Comparison of ENCODE assay signal across 24 mouse cellular contexts in genomic region chr8:11344459-11344858, GRCm38 (mm10). TPM values are rescaled to one million over a fixed set of nuclear protein-coding genes. Genes with fewer than 3 reads are reported as not detected.
A peak's percentile ranks its signal among the peaks of the same experiment; 100 is the strongest.
DNase-seq lines count a peak whose midpoint lies in the region; ATAC-seq and TF ChIP-seq lines count a peak whose summit lies in the region.
"Had no signal": no experiment of that assay in that cellular context is flagged by ENCODE, and none has a peak within 500 bp of the region (broad histone marks: within the 10 kb centered on the region; RNA-seq: fewer than 3 reads in every experiment).

No protein-coding gene starts in this region.

- H3K4me1 ChIP-seq in kidney, embryonic 15.5 days = peaks cover 59% of the 10 kb centered on the region
- peaks cover 35% of the 10 kb centered on the region for H3K4me1 ChIP-seq in kidney, embryonic 16.5 days (ENCODE audit: insufficient read depth, low read length)
- H3K4me1 ChIP-seq in brown adipose tissue, adult 24 weeks (ENCODE audit: control insufficient read depth, insufficient read depth, insufficient read length, low read length) = peaks cover 70% of the 10 kb centered on the region

- intact Hi-C loops in gastrocnemius, adult 2 months (cut with DNase I) = no loop called here

- no peak for ATAC-seq in kidney, embryonic 15.5 days (replicated peaks; ENCODE audit: low FRiP score)
- ATAC-seq in kidney, embryonic 16.5 days (ENCODE audit: low FRiP score, low TSS enrichment) = no peak
- ATAC-seq: CD4-positive, CD25-positive, alpha-beta regulatory T cell, adult 4 months; forebrain, embryonic 14.5 days had no signal

- peak overlapping the region; percentile 57 for H3K27ac ChIP-seq in gastrocnemius, adult 2 months
- H3K27ac ChIP-seq in kidney, embryonic 15.5 days = 0 out of 2 replicates have a peak overlapping the region, but pooled peaks have one; percentile 20
- H3K27ac ChIP-seq in kidney, embryonic 16.5 days (ENCODE audit: low read length) = no peak overlapping the region
- H3K27ac ChIP-seq in brown adipose tissue, adult 24 weeks (replicated peaks; ENCODE audit: low read depth, low read length) = peak overlapping the region; percentile 28; the same call in 1 of the 2 replicates
- H3K27ac ChIP-seq: embryonic facial prominence, embryonic 15.5 days; forebrain, embryonic 10.5 days; heart, embryonic 10.5 days; hindbrain, embryonic 10.5 days had no signal

- no peaks in the 10 kb centered on the region for H3K27me3 ChIP-seq in kidney, embryonic 15.5 days
- H3K27me3 ChIP-seq in kidney, embryonic 16.5 days (ENCODE audit: insufficient read depth, low read length) = no peaks in the 10 kb centered on the region
- H3K27me3 ChIP-seq: embryonic facial prominence, embryonic 15.5 days had no signal

- WGBS in kidney, embryonic 15.5 days = 87% methylated on average over 9 of the region's 9 CpGs
- 80% methylated on average over 9 of the region's 9 CpGs for WGBS in kidney, embryonic 16.5 days

- no peak overlapping the region for H3K9ac ChIP-seq in kidney, embryonic 15.5 days
- H3K9ac ChIP-seq in kidney, embryonic 16.5 days (replicated peaks; ENCODE audit: low read length) = no peak overlapping the region
- H3K9ac ChIP-seq: embryonic facial prominence, embryonic 15.5 days had no signal

- TF ChIP-seq CTCF in gastrocnemius, adult 2 months (IDR thresholded peaks at IDR 0.05) = no peak

- H3K9me3 ChIP-seq in kidney, embryonic 15.5 days (replicated peaks) = no peaks in the 10 kb centered on the region
- H3K9me3 ChIP-seq in kidney, embryonic 16.5 days (ENCODE audit: low read length) = no peaks in the 10 kb centered on the region
- H3K9me3 ChIP-seq: embryonic facial prominence, embryonic 15.5 days; forebrain, embryonic 10.5 days; G1E; heart, embryonic 10.5 days; hindbrain, embryonic 10.5 days had no signal

- no peak for DNase-seq in gastrocnemius, adult 2 months
- no peak for DNase-seq in gastrocnemius, postnatal 10 days
- DNase-seq in lung, adult 18-20 months = peak; percentile 42 to 68
- DNase-seq in lung, postnatal 10 days = no peak
- DNase-seq: adrenal gland, adult 8-10 months; adrenal gland, postnatal 36 days; B cell, adult 2 months; cerebellum, adult 11 months; cerebellum, adult 8-10 months; cerebellum, postnatal 14 days; embryo, embryonic 11 days; heart, adult 18-20 months; heart, postnatal 14 days had no signal

- 0 out of 2 replicates have a peak, but pooled peaks cover 5% of the 10 kb centered on the region for H3K36me3 ChIP-seq in kidney, embryonic 15.5 days
- peaks cover 3% of the 10 kb centered on the region; the same call in 1 of the 2 replicates for H3K36me3 ChIP-seq in kidney, embryonic 16.5 days (ENCODE audit: insufficient read depth, low read length)
- H3K36me3 ChIP-seq: embryonic facial prominence, embryonic 15.5 days; G1E; hindbrain, embryonic 10.5 days had no signal

- no peak overlapping the region for H3K4me2 ChIP-seq in kidney, embryonic 15.5 days
- H3K4me2 ChIP-seq in kidney, embryonic 16.5 days (replicated peaks; ENCODE audit: low read depth, low read length) = no peak overlapping the region
- H3K4me2 ChIP-seq: embryonic facial prominence, embryonic 15.5 days had no signal

- no peak overlapping the region for H3K4me3 ChIP-seq in gastrocnemius, adult 2 months
- no peak overlapping the region for H3K4me3 ChIP-seq in kidney, embryonic 15.5 days (replicated peaks)
- no peak overlapping the region for H3K4me3 ChIP-seq in kidney, embryonic 16.5 days (ENCODE audit: low read length)
- no peak overlapping the region for H3K4me3 ChIP-seq in brown adipose tissue, adult 24 weeks (ENCODE audit: insufficient read depth, low read depth, low read length)
- H3K4me3 ChIP-seq: embryonic facial prominence, embryonic 15.5 days; erythroblast, embryonic 14.5 days; forebrain, embryonic 10.5 days; heart, embryonic 10.5 days; hindbrain, embryonic 10.5 days had no signal

RNA-seq across cellular contexts. Expression of gene Col4a1, which starts 31.8 kb away (rescaled TPM):
- 100 to 1,000 TPM in 1 of 2 experiments, 10 to 100 TPM in 1; 73.3 to 117 TPM for total RNA-seq in gastrocnemius, adult 2 months (2021)
- 100 to 1,000 TPM; 741 to 775 TPM for total RNA-seq in gastrocnemius, postnatal 10 days (2021)
- 297 and 335 TPM in 2 replicates for polyA plus RNA-seq in kidney, embryonic 15.5 days (2015; fragmentation: Nextera tagmentation; extraction: Ambion mirVana)
- polyA plus RNA-seq in kidney, embryonic 16.5 days (2015; fragmentation: Nextera tagmentation; extraction: Ambion mirVana) = 382 and 440 TPM in 2 replicates
- 142 and 186 TPM in 2 replicates for polyA plus RNA-seq in brown adipose tissue, adult 24 weeks (2012; ENCODE audit: insufficient read depth, insufficient read length, missing spikeins)
- polyA plus RNA-seq: G1E had no signal

RNA-seq across cellular contexts. Expression of gene Col4a2, which starts 31.9 kb away (rescaled TPM):
- 10 to 100 TPM; 51.3 to 69.5 TPM for total RNA-seq in gastrocnemius, adult 2 months (2021)
- total RNA-seq in gastrocnemius, postnatal 10 days (2021) = 100 to 1,000 TPM; 340 to 382 TPM
- polyA plus RNA-seq in kidney, embryonic 15.5 days (2015; fragmentation: Nextera tagmentation; extraction: Ambion mirVana) = 108 and 116 TPM in 2 replicates
- polyA plus RNA-seq in kidney, embryonic 16.5 days (2015; fragmentation: Nextera tagmentation; extraction: Ambion mirVana) = 121 and 126 TPM in 2 replicates
- 51.1 and 77.2 TPM in 2 replicates for polyA plus RNA-seq in brown adipose tissue, adult 24 weeks (2012; ENCODE audit: insufficient read depth, insufficient read length, missing spikeins)
- polyA plus RNA-seq: CD4-positive, CD25-positive, alpha-beta regulatory T cell, adult 4 months; G1E had no signal

Comparison
In these comparisons a context has a peak if more than half of its experiments do, and no peak if none do; other contexts are left out.
1. DNase-seq: peak in lung, adult 18-20 months (2 of 2); none in gastrocnemius, adult 2 months (single experiment), gastrocnemius, postnatal 10 days (single experiment) and lung, postnatal 10 days (single experiment).